Mouse (Mus musculus) cerebellum, adult 2 months (tissue): ENCODE results near the gene Pom121l2. TPM values are rescaled to one million over a fixed set of nuclear protein-coding genes. Genes with fewer than 3 reads are reported as not detected.
A peak's percentile ranks its signal among the peaks of the same experiment; 100 is the strongest.

Source experiments
- DNase-seq, 2 experiments: peaks; one replicate each; pipeline ENCODE4 v3.0.0; 2021
- H3K27ac ChIP-seq: fragments of 200-500 bp; 2 replicates; pipeline ENCODE4 v1.5.1; 2012; ENCODE audit warnings: low read length, control low read depth, inconsistent platforms; ENCODE audit not compliant: insufficient read depth
- H3K27me3 ChIP-seq: fragments of 200-500 bp; 2 replicates; pipeline ENCODE4 v1.6.1; 2012; ENCODE audit warnings: inconsistent platforms, mild to moderate bottlenecking, low read length, moderate library complexity; ENCODE audit not compliant: control insufficient read depth, insufficient read depth
- H3K4me1 ChIP-seq: fragments of 200-500 bp; 2 replicates; pipeline ENCODE4 v1.6.1; 2011; ENCODE audit warnings: low read length; ENCODE audit not compliant: control insufficient read depth, insufficient read depth
- H3K4me3 ChIP-seq: fragments of 200-500 bp; replicated peaks from 2 replicates; pipeline ENCODE3; 2011; ENCODE audit warnings: mild to moderate bottlenecking, low read depth, low read length, control low read depth; ENCODE audit not compliant: insufficient read depth
- CTCF ChIP-seq: fragments of 200-500 bp; IDR thresholded peaks from 2 replicates; pipeline ENCODE4 v1.5.1; 2011; ENCODE audit warnings: low read depth, mild to moderate bottlenecking, control low read depth, low read length, moderate library complexity, borderline replicate concordance; ENCODE audit not compliant: insufficient read depth
- POLR2A ChIP-seq: fragments of 200-500 bp; IDR thresholded peaks from 2 replicates; pipeline ENCODE4 v1.6.1; 2011; ENCODE audit warnings: low read length, control low read depth, borderline replicate concordance; ENCODE audit not compliant: insufficient read depth
- WGBS: fragments of 180-500 bp; shearing (Covaris S2); methylation state at CpG from one replicate; pipeline ENCODE4 v1.1.7; 2018; 5-methylcytosine and 5-hydroxymethylcytosine counted together
- polyA plus RNA-seq: library from polyadenylated mRNA; depleted of rRNA; stranded (reverse); fragments of >200 nt; gene quantifications from 2 replicates; pipeline ENCODE4 v1.2.3, GENCODE M21; 2012

Pom121l2 gene
- polyA plus RNA-seq, 1 experiment: not detected

DNA sequence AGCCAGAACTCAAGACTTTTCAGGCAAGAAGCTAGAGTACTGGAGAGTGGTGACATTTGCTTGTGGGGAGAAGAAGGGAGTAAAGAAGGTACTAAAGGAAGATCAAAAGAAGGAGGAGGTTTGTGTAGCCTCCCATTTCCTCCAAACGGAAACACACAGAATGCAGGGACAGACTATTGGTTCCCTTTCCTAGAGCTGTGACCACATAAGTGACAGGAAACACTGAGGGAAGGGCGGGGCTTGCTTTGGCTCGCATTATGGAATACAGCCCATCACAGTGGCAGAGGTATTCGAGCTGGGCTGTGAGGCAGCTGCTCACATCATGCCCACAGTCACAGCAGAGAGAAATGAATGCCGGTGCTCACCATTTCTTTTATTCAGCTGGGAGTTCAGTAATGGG is 20.8 kb downstream of the Pom121l2 start:
- DNase-seq: no peak
- Histone ChIP-seq H3K4me3 (no peak overlapping the region), H3K27me3 (peaks cover 14% of the 10 kb centered on the region; the same call in 1 of the 2 replicates), H3K4me1 (peaks cover 5% of the 10 kb centered on the region; the same call in 1 of the 2 replicates), H3K27ac (no peak overlapping the region)
- TF ChIP-seq CTCF (no peak), POLR2A (no peak)
- 23% methylated on average over 5 of the region's 5 CpGs for WGBS

DNA sequence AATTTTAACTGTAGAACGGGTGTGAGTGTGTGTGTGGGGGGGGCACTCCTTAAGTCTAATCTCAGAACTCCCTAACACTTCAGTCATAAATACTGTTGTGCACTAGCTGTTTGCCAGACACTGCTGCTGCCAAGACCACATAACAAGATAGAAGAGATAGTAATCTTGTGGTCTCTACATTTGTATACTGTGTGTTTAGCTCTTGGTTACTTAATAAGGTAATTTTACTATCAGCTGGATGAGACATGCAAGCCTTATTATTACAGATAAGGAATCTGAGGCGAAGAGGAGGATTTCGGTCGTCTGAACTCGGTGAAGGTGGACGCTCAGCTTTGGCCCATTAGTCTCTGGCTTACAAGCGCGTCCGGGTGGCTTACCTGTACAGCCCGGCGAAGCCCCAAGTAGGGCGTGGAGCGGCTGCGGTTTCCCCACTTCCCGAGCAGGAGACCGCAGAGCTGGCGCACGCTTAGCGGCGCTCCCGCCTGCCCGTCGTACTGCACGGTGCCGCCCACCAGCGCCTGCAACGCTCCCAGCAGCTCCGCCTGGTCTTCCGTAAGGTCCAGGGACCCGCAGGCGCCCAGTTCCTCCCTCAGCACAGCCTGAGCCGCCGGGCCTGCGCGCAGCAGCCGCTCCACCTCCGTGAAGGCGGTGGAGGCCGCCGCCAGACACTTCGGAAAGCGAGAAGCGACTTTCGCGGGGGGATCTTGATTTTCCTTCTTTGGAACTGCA is 24.8 kb downstream of the Pom121l2 start:
- TF ChIP-seq CTCF (no peak), POLR2A (no peak)
- peak in 1 of 2 experiments; percentile 46 for DNase-seq
- H3K27ac ChIP-seq: no peak overlapping the region
- peak overlapping the region; percentile 54 for H3K4me3 ChIP-seq
- under 1% methylated on average over 45 of the region's 45 CpGs for WGBS
- H3K4me1 ChIP-seq: peaks cover 5% of the 10 kb centered on the region; the same call in 1 of the 2 replicates
- peaks cover 10% of the 10 kb centered on the region; the same call in 1 of the 2 replicates for H3K27me3 ChIP-seq

DNA sequence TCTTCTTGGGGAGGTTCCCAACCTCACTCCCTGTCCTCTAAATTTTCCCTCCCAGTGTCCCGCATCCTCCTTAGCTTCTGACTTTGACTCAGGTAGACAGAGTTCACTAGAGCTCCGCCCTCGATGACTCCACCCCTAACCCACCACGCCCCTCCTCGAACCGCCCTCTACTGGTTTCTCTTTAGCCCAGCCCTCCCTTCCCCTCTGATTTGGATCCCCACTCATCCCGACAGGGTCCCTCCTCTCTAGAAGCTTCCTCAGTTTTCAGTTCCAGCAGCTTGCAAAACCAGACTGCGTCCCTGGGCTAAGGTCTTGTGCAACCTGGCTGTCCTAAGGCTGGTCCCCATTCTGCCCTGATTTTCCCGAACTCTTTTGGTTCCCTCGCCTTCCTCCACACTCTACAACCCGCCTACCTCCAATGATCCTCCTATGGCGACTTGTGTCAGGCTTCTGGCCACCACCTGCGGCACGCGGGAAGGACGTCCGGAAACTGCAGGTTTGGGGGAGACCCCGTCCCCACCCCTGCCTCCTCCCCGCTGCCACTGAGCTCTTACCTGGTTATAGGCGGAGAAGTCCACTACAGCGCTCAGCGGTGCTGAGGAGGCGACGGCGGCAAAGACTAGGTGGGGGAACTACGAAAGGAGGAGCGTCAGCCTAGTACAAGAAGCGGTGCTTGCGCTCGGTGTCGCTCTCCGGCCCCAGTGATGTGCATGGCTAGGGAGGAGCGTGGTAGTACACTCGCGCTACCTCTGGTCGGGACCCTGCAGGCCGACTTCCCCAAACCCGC is 25.5 kb downstream of the Pom121l2 start:
- H3K27me3 ChIP-seq: peaks cover 8% of the 10 kb centered on the region; the same call in 1 of the 2 replicates
- under 1% methylated on average over 38 of the region's 38 CpGs for WGBS
- DNase-seq: peak in 1 of 2 experiments; percentile 30
- TF ChIP-seq CTCF: no peak
- TF ChIP-seq POLR2A: no peak
- H3K27ac ChIP-seq: no peak overlapping the region
- H3K4me1 ChIP-seq: peaks cover 5% of the 10 kb centered on the region; the same call in 1 of the 2 replicates
- peak overlapping the region; percentile 54 for H3K4me3 ChIP-seq

DNA sequence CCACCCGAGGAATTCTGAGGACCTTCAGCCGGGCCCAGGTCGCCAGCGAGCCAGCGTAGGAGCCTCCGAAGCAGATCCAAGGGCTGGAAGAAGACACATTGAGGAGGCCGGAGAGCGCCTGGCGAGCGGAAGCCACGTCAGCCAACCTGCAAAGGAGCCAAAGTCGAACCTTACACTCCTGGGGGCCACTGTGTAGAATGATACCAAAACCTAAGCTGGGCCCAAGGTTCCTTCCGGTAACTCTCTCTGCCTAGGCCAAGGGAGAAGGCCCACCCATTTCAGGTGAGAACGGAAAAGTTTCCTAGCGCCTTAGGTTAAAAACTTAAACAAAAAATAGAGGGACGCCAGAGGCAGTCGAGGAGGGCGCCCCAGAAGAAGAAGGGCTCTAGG is 26.1 kb downstream of the Pom121l2 start:
- Histone ChIP-seq H3K4me3 (no peak overlapping the region), H3K27ac (no peak overlapping the region), H3K27me3 (peaks cover 8% of the 10 kb centered on the region; the same call in 1 of the 2 replicates), H3K4me1 (peaks cover 5% of the 10 kb centered on the region; the same call in 1 of the 2 replicates)
- 9% methylated on average over 18 of the region's 18 CpGs for WGBS
- DNase-seq: no peak
- TF ChIP-seq CTCF: no peak
- TF ChIP-seq POLR2A: no peak

DNA sequence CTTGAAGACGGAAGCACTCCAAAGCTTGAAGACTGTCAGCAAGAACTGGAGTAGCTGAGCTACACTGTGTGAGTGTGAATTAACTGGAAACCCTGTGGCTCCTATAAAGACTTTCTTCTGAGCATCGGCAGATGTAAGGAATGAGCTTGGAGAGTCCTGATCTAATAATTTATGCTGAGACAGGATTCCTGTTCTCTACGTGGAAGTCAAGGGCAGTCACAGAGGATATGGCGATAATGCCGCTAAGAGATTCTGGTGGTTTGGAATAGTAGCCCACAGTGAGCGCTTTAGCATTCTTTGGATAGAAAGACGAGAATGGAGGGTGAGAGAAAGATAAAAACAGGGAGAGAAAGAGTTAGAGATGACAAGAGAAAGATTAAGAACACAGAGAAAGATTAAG is 26.9 kb downstream of the Pom121l2 start:
- H3K4me1 ChIP-seq: peaks cover 5% of the 10 kb centered on the region; the same call in 1 of the 2 replicates
- TF ChIP-seq POLR2A: no peak
- TF ChIP-seq CTCF: no peak
- 55% methylated on average over 7 of the region's 7 CpGs for WGBS
- H3K27me3 ChIP-seq: peaks cover 8% of the 10 kb centered on the region; the same call in 1 of the 2 replicates
- no peak for DNase-seq
- H3K27ac ChIP-seq: no peak overlapping the region
- H3K4me3 ChIP-seq: no peak overlapping the region

DNA sequence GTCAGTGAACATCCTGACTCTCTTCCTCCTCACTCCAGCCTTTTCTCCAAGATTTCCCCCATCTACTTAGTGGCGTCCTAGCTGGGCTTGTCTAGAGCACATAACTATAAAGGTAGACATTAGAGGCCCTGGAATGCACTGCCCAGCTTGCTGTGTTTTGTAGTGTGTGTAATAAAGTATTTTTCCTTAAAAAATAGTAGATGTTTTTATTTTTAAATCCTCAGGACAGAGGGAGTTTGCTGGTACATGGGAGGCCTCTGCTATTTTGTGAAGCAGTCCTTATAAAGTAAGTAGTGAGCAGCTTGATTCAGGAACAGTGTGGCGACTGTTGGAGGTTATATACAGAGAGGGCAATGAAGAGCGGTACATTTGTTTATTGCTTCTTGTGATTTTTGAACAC is 27.7 kb downstream of the Pom121l2 start:
- peaks cover 10% of the 10 kb centered on the region; the same call in 1 of the 2 replicates for H3K27me3 ChIP-seq
- TF ChIP-seq CTCF (no peak), POLR2A (no peak)
- DNase-seq: no peak
- H3K4me1 ChIP-seq: peaks cover 5% of the 10 kb centered on the region; the same call in 1 of the 2 replicates
- H3K27ac ChIP-seq: no peak overlapping the region
- 79% methylated on average over 3 of the region's 3 CpGs for WGBS
- no peak overlapping the region for H3K4me3 ChIP-seq

DNA sequence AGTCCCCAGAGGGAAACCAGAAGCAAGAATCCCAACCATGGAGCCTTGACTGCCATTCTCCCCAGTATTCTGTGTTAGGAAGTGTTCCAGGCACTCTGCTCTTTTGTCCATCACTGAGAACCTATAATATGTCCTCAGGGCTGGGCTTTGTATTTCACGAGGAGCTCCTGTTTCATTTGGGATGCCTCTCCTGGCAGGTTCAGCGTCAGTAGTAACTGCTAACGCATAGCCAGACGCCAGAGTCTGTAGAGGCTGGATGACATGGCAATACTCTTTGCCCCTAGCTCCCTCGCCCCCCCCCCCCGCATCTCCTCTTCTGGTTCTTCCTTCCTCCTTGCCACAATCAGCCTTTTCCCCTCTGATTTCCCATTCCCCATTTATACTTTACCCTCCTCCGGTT is 28.6 kb downstream of the Pom121l2 start, which contains the start of gene Prss16:
TSS of gene Prss16 (minus strand) at position 101 of the 400 bp plus-strand sequence.
- 44% methylated on average over 7 of the region's 7 CpGs for WGBS
- Histone ChIP-seq H3K4me3 (no peak within 1 kb of the TSS), H3K4me1 (peaks cover 5% of the 10 kb centered on the region; the same call in 1 of the 2 replicates), H3K27me3 (peaks cover 8% of the 10 kb centered on the region; the same call in 1 of the 2 replicates), H3K27ac (no peak within 1 kb of the TSS)
- TF ChIP-seq CTCF (no peak), POLR2A (no peak)
- no peak for DNase-seq

DNA sequence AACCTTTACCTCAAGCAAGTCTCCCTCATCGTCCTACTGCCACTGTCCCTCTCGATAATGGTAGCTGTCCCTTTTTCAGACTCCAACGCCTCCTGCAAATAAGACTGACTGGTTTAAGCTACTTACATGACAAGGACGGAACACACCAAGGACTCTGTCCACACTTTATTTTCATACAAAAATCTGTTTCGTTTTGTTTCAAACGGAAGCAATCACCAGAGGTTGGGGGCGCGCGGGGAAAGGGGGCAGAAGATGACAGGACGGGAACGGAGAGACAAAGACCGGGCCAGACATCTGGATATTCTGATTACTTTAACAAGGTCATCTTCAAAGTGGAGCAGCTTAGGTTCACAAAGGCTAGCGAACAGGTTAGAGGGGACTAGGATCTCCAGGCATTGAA is 32.7 kb downstream of the Pom121l2 start:
- DNase-seq: no peak
- WGBS: 25% methylated on average over 13 of the region's 13 CpGs
- Histone ChIP-seq H3K4me3 (no peak overlapping the region), H3K27me3 (peaks cover 1% of the 10 kb centered on the region; the same call in 1 of the 2 replicates), H3K4me1 (no peaks in the 10 kb centered on the region), H3K27ac (no peak overlapping the region)
- TF ChIP-seq CTCF (no peak), POLR2A (no peak)
